Mouse (Mus musculus) brain, embryonic 14.5 days (tissue): ENCODE data around the gene Trpc5os.

Experiments used
- CTCF ChIP-seq: fragments of 200-500 bp; IDR thresholded peaks from 2 replicates; pipeline ENCODE4 v1.5.1; 2012; ENCODE audit warnings: inconsistent platforms, mild to moderate bottlenecking, moderate library complexity, borderline replicate concordance; ENCODE audit not compliant: insufficient read depth, insufficient read length; ENCODE audit errors: extremely low read depth
- POLR2A ChIP-seq: fragments of 200-500 bp; IDR thresholded peaks from 2 replicates; pipeline ENCODE4 v1.6.1; 2012; ENCODE audit warnings: mild to moderate bottlenecking, inconsistent platforms, borderline replicate concordance; ENCODE audit not compliant: poor library complexity, insufficient read depth, insufficient read length, severe bottlenecking; ENCODE audit errors: extremely low read depth

DNA sequence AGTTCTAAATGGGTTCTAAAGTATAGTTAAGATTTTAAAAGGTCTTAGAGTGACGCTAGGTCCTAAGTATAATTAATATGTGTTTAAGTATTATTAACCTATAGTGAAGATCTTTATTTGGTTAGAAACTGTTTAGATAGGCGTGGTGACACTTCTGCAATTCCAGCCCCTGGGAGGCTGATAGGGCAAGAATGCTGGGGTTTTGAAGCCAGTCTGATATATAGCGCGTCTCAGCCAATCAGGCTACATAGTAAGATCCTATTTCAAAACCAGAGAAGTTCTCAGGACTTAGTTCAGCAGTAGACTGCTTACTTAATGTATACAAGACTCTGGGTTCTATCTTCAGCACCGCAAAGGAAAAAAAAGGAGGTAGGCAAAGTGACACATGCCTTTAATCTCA is at the start of gene Trpc5os:
- no peak for TF ChIP-seq CTCF
- no peak for TF ChIP-seq POLR2A
